Mouse (Mus musculus) ovary, adult 18-20 months (tissue): ENCODE measurements around the gene Wdr24.
A peak's percentile ranks its signal among the peaks of the same experiment; 100 is the strongest.

Source experiments
- DNase-seq: peaks from one replicate; pipeline ENCODE4 v3.0.0; 2022; ENCODE audit warnings: low spot score, mixed read lengths

Gene Wdr24

GRCm38 (mm10) chr17:25831451-25832281 is 8.2 kb downstream of the Wdr24 start:
- DNase-seq: no peak

DNA sequence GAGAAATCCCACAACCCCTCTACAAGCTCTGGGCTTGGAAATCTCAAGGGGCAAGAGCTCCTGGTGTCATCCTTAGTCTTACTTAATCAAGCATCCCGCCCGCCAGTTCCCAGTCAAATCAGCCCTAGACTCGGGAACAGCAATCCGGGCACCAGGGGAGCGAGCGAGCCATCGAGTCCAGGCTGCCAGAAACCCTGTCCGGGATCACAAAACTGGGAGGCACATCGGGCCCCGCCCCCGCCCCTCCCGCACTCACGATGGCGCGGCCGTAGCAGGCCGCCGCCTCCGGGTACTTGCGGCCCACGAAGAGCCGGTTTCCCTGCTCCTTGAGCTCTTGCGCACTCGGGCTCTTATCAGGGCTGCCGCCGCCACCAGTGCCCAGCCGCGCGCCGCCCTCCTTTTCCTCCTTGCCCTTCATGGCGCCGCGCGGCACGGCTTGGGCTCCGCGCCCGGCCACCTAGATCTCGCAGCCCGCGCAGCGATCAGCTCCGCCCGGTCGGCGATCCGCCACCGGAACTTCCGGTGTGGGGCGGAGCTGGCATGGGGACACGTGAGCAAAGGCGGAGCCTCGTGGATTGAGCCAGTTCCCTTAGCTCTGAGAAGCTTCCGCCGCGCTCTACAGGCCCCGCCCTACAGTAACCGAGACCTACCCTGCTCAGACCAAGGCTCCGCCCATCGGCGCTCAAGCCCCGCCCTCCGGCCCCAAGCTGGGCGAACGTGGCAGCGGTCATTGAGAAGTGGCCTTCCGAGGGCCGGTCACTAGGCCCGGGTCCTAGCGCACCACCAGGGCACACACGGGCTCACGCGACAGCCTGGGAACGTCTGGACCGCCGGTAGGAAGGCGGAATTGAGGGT is 9.2 kb downstream of the Wdr24 start:
- DNase-seq: peak; percentile 99

DNA sequence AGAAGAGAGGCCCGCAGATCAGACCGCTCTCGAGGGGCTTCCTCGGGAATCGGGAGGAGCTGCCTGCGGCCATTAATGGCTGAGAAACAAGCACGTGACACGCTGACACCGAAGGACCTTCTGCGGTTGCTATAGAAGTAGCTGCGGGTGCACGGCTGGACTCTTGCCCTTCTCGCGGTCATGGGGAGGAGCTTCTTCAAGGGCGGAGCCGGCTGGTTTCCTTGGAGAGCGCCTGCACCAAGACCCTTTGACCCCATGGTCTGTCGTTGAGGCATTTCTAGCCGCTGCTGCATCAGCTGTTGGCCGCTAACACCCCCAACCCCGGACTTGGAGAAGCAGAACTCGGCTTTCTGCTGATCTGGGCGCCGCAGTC is 9.8 kb downstream of the Wdr24 start, which contains the start of gene Stub1:
Gene Stub1 (minus strand): TSS at position 114 of the 373 bp plus-strand sequence.
- DNase-seq: peak; percentile 94

- DNase-seq: no peak
Observed at GRCm38 (mm10) chr17:25833961-25834594, 10.7 kb downstream of the Wdr24 start.

DNA sequence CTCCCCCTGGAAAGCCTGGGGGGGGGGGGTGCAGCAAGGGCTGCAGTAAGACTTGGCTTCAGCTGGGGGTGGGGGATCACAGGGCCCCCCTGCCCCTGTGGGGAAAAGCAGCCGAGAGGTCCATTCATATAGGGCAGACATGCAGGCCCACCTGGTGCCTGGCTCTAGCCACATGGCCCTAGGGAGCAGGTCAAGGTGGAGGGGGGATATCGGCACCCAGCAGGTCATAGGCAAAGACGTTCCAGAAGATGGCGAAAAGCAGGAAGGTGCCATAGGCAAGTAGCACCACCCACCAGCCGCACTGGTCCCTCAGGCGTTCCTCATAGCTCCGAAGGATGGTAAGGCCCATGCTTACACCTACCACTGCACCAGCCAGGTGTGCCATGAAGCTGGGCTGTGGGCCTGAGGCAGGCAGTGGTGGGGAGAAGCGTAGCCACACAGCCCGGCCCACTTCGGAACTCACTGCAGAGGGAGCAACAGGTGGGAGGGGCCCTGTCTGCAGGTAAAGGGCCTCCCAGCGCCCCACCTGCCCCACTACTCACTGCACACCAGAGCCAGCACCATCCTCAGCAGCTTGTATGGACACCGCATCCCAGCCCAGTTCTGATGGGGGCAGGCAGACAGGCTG is 11.3 kb downstream of the Wdr24 start:
- no peak for DNase-seq

- DNase-seq: no peak
Observed at GRCm38 (mm10) chr17:25835301-25835700, 11.9 kb downstream of the Wdr24 start.

- no peak for DNase-seq
Observed at GRCm38 (mm10) chr17:25835816-25836215, 12.4 kb downstream of the Wdr24 start.

DNA sequence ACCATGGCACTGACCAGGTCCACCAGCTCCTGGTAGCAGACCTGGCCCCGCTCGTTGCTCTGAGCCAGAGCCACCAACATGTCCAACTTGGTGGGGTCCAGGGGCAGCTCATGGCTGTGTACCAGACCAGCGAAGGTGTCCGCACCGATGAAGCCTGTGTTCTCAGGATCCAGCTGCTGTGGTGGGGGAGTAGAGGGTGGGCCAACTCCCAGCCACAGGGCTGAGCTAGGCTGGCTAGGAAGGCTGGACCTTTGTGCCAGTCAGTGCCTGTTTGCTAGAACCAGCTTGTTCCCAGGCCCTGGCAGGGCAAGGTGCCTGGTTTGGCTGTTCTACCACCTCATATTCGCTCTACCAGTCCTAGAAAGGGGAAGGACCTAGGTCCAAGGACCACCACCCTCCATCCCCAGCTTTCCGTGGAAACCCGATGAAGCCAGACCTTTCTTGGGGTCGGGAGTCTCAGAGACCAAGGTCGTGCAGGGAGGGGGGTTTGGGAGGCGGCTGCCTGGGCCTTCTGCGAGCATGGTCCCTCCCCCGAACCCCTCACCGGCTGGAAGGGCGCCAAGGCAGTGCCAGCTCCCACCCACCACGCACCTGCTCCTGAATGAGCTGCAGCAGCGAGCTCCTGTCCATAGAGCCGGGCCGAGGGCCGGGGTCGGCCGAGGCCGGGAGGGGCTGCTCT is 13.1 kb downstream of the Wdr24 start:
- DNase-seq: no peak

- peak; percentile 71 for DNase-seq
Observed at GRCm38 (mm10) chr17:25837076-25837410, 13.6 kb downstream of the Wdr24 start, which contains the start of gene Rhbdl1. Rhbdl1 (minus strand) TSS chr17:25837295.

GRCm38 (mm10) chr17:25837533-25837932 is 14.1 kb downstream of the Wdr24 start:
- DNase-seq: no peak

GRCm38 (mm10) chr17:25838904-25839303 is 15.5 kb downstream of the Wdr24 start:
- no peak for DNase-seq

- DNase-seq: no peak
Observed at GRCm38 (mm10) chr17:25839455-25840235, 16.2 kb downstream of the Wdr24 start.

DNA sequence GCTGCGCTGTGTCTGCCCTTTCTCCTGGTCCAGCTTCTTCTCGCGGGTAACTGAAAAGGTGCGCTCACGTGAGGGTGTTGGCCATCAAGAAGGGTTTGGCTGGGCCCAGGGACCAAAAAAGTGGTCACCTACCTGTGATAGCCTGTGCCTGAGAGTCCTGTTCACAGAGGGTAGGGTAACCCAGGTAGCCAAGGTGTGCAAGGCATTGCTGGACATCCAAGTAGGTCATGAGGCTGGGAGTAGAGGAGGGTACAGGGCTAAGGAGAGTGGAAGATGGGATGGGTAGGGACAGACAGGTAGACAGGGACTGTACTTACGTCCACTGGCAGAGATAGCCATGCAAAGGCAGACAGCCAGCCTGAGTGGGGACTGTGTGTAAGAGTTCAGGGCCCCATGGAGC is 17.1 kb downstream of the Wdr24 start:
- DNase-seq: no peak

- no peak for DNase-seq
Observed at GRCm38 (mm10) chr17:25841117-25841880, 17.9 kb downstream of the Wdr24 start, which contains the start of gene Gm20683. Gm20683 (minus strand) TSS chr17:25841763.

GRCm38 (mm10) chr17:25842509-25842908 is 19.1 kb downstream of the Wdr24 start:
- DNase-seq: no peak

DNA sequence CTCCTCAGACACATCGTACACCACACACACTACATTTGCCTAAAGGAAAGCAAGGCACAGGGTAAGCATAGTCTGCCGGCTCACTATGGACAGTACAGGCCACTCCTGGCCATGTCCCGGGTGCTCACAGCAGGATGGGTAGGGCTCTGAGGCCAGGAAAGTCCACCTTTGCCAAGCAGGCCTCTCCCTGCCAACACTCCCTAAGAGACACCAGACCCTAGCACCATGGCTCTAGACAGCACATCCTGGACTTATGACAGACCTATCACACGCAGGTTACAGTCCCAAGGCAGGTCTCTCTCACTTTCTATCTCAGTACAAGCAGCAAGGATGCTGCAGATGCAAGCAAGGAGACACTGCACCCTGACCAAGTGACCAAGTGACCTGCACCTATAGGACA is 19.7 kb downstream of the Wdr24 start:
- DNase-seq: no peak

DNA sequence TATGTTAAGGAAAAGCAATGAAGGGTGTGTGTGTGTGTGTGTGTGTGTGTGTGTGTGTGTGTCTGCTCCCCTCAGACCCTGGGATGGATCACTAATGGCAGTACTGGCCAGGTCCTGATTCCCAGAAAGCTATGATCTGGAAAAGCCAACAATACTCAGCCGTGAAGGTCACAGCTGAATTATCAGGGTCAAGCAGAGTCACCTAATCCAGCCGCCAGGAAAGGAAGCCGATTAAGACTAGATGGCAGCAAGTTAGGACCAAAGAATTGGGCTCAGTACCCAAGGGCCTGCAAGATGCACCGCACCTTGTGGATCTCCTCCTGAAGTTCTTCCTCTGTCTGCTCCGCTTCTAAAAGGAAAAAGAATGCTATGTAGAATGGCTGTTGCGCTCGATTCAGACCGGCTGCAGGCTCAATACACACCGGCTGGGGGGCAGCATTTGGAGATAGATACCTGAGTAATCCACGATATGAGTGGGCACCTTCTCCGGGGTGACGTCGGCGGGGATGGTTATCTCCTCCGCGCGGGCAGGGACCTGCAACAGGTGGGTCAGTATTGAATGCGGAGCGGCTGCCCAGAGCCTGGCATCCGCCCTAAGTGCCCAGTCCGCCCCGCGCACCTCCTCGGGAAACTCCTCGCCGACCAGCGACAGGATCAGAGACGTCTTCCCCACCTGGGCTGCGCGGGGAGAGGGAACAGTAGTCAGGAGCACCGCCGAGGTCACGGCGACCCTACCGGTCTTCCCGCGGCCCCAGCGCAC is 20.4 kb downstream of the Wdr24 start:
- DNase-seq: no peak

DNA sequence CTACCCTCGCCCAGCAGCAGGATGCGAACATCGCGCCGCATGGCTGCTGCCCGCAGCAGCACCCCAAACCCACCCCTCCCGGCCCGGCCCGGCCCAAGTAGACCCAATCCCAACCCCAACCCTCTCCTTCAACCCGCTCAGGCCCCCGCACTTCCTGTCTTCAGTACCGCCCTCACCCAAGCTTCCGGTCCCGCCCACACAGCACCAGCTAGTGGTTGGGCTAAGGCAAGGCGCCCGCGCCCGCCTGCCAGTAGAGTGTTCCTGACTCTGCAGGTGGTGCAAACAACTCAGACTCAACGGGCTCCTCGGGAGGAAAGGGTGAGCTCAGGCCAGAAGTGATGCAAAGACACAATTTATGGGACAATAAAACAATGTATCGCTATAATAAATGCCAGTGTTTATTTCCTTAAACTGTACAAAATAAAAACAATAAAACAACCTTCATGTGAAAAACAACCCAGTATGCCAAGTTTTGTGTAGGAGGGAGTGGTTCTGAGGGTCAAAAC is 21.0 kb downstream of the Wdr24 start, which contains the start of gene Rhot2:
Gene Rhot2 (minus strand): TSS at position 456 of the 506 bp plus-strand sequence.
- peak; percentile 94 for DNase-seq

- no peak for DNase-seq
Observed at GRCm38 (mm10) chr17:25860229-25860628, 36.8 kb downstream of the Wdr24 start.
